Mouse (Mus musculus) embryonic facial prominence, embryonic 14.5 days (tissue): ENCODE results near the gene Wdr4. TPM values are rescaled to one million over a fixed set of nuclear protein-coding genes. Genes with fewer than 3 reads are reported as not detected.

Experiments
- ATAC-seq: fragments of 200-750 bp; cut with Nextera tagmentation; 2 replicates; pipeline ENCODE4 v1.8.0; 2017; ENCODE audit warnings: low read depth, moderate number of reproducible peaks, moderate TSS enrichment
- DNase-seq: peaks from one replicate; pipeline ENCODE4 v3.0.0-alpha.2; 2015; ENCODE audit warnings: low spot score
- H3K27ac ChIP-seq: fragments of 300-500 bp; sonication (generic); replicated peaks from 2 replicates; pipeline ENCODE4 v1.5.1; 2014; ENCODE audit warnings: low read depth, mild to moderate bottlenecking, low read length, moderate library complexity
- H3K27me3 ChIP-seq: fragments of 300-500 bp; sonication (generic); replicated peaks from 2 replicates; pipeline ENCODE4 v1.6.1; 2014; ENCODE audit warnings: low read length; ENCODE audit not compliant: control insufficient read depth, insufficient read depth
- H3K36me3 ChIP-seq: fragments of 300-500 bp; sonication (generic); 2 replicates; pipeline ENCODE4 v1.6.1; 2014; ENCODE audit warnings: low read length, mixed read lengths; ENCODE audit not compliant: control insufficient read depth, insufficient read depth
- H3K4me1 ChIP-seq: fragments of 300-500 bp; sonication (generic); 2 replicates; pipeline ENCODE4 v1.6.1; 2014; ENCODE audit warnings: antibody characterized with exemption, low read length; ENCODE audit not compliant: control insufficient read depth, insufficient read depth
- H3K4me2 ChIP-seq: fragments of 300-500 bp; sonication (generic); 2 replicates; pipeline ENCODE4 v1.6.1; 2014; ENCODE audit warnings: low read depth, mild to moderate bottlenecking, low read length, moderate library complexity, mixed read lengths
- H3K4me3 ChIP-seq: fragments of 300-500 bp; sonication (generic); 2 replicates; pipeline ENCODE4 v1.5.1; 2014; ENCODE audit warnings: low read depth, mild to moderate bottlenecking, low read length
- H3K9ac ChIP-seq: fragments of 300-500 bp; sonication (generic); 2 replicates; pipeline ENCODE4 v1.6.1; 2014; ENCODE audit warnings: low read depth, mild to moderate bottlenecking, low read length, moderate library complexity, mixed read lengths
- H3K9me3 ChIP-seq: fragments of 300-500 bp; sonication (generic); 2 replicates; pipeline ENCODE4 v1.6.1; 2016; ENCODE audit warnings: low read length; ENCODE audit not compliant: control insufficient read depth
- WGBS: fragments of 180-500 bp; shearing (Covaris S2); extraction: QIAGEN DNeasy Blood & Tissue Kit; methylation state at CpG from one replicate; pipeline ENCODE4 v1.1.7; 2014; 5-methylcytosine and 5-hydroxymethylcytosine counted together
- polyA plus RNA-seq: library from polyadenylated mRNA; unstranded; fragments of >200 nt; fragmentation: Nextera tagmentation; extraction: Ambion mirVana; gene quantifications from 2 replicates; pipeline ENCODE4 v1.2.1, GENCODE M21; 2014

The Wdr4 gene
- polyA plus RNA-seq, 1 experiment from 2014 or later = 29.3 TPM

DNA sequence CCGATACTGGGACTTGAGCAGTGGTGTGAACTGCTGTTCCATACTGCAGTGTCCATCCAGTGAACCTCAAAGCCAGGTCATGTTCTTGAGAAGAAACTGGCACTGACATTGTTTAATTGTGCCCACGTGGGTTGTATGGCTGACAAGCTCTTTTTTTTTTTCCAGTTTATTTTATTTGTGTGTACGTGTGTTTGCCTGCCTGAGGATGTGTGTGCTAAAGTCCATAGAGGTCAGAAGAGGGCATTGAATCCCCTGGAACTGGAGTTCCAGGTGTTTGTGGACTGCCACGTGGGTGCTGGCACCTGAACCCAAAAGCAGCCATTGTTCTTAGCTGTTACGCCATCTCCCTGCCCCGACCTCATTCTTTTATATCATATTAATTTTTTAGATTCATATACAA is 45.4 kb downstream of the Wdr4 start:
- H3K4me1 ChIP-seq = no peaks in the 10 kb centered on the region
- no peaks in the 10 kb centered on the region for H3K27me3 ChIP-seq
- no peak for DNase-seq
- H3K36me3 ChIP-seq = peaks cover 18% of the 10 kb centered on the region
- H3K9me3 ChIP-seq = no peaks in the 10 kb centered on the region
- H3K9ac ChIP-seq = no peak overlapping the region
- H3K4me3 ChIP-seq = no peak overlapping the region
- no peak for ATAC-seq
- WGBS = 81% methylated on average over 6 of the region's 6 CpGs
- H3K4me2 ChIP-seq = no peak overlapping the region
- H3K27ac ChIP-seq = no peak overlapping the region

DNA sequence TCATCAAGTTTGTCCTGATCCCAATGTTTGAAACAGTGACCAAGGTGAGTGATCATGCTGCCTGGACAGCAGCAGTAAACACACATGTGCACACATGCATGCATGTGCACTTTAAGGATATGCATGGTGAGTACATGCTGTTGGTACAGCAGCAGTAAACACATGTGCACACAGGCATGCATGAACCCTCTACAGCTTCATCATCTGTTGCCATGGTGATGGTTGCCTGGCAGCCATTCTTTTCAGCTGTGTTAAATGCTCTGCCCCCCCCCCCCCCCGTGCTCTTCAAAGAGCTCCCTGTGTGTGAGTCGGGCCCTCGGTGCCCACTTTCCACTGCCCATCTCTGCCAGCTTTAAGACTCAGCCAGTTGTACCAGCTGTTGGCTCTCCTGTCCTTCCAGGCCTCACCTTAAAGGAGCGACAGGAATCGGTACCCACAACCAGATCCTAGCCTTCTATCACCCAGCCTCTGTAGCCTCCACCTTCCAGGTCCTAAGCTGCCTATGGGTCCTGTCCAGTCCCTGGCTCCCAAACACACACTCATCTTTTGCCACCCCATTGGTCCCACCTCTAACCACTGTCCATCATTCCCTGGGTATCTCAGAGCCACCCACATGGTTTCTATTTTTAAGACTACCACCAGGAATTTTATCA is 48.9 kb downstream of the Wdr4 start:
- Histone ChIP-seq H3K4me3 (no peak overlapping the region), H3K9me3 (no peaks in the 10 kb centered on the region), H3K27me3 (no peaks in the 10 kb centered on the region), H3K36me3 (peaks cover 38% of the 10 kb centered on the region), H3K4me1 (no peaks in the 10 kb centered on the region), H3K27ac (no peak overlapping the region), H3K9ac (no peak overlapping the region), H3K4me2 (no peak overlapping the region)
- ATAC-seq (no peak), DNase-seq (no peak)
- 91% methylated on average over 4 of the region's 5 CpGs for WGBS

DNA sequence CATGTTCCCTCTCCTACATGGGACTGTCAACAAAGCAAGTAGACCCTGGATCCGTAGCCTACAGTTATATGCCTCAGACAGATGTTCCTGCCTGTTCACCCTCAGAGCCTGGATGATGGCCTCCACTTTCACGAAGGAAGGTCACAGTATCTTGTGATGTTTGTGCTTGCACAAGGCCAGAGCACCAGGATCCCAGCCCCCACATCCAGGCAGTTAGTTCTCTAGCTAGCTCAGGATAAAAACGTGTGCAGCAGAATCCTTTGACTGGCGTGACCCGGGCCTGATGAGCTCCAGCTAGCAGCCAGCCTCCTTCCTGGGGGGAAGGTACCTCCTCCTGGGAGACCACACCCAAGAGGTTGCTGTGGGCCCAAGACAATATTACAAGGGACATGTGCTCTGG is 51.3 kb downstream of the Wdr4 start:
- ATAC-seq (no peak), DNase-seq (no peak)
- H3K9me3 ChIP-seq = no peaks in the 10 kb centered on the region
- H3K4me1 ChIP-seq = no peaks in the 10 kb centered on the region
- H3K27me3 ChIP-seq = no peaks in the 10 kb centered on the region
- 57% methylated on average over 5 of the region's 5 CpGs for WGBS
- H3K4me2 ChIP-seq = no peak overlapping the region
- no peak overlapping the region for H3K27ac ChIP-seq
- no peak overlapping the region for H3K9ac ChIP-seq
- H3K4me3 ChIP-seq = no peak overlapping the region
- H3K36me3 ChIP-seq = peaks cover 46% of the 10 kb centered on the region

DNA sequence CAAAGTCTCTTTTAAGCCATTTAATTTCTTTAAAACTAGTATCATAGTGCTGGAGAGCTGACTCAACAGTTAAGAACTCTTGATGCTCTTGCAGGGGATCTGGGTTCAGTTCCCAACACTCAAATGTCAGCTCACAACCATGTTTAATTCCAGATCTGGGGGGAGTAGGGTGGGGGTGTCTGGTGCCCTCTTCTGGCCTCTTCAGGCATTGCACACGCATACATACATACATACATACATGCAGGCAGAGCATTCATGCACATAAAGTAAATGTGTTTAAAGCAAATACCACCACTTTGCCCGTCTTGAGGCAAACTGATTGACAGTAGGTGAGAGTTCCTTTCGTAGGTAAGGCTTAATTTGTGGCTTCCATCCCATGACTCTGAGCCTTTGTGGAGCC is 52.9 kb downstream of the Wdr4 start:
- H3K4me3 ChIP-seq = no peak overlapping the region
- whole genome bisulfite sequencing = 86% methylated on average over 3 of the region's 3 CpGs
- ATAC-seq (no peak), DNase-seq (no peak)
- H3K4me1 ChIP-seq = no peaks in the 10 kb centered on the region
- H3K9me3 ChIP-seq = no peaks in the 10 kb centered on the region
- H3K9ac ChIP-seq = no peak overlapping the region
- H3K4me2 ChIP-seq = no peak overlapping the region
- no peaks in the 10 kb centered on the region for H3K27me3 ChIP-seq
- H3K36me3 ChIP-seq = peaks cover 52% of the 10 kb centered on the region
- H3K27ac ChIP-seq = no peak overlapping the region

DNA sequence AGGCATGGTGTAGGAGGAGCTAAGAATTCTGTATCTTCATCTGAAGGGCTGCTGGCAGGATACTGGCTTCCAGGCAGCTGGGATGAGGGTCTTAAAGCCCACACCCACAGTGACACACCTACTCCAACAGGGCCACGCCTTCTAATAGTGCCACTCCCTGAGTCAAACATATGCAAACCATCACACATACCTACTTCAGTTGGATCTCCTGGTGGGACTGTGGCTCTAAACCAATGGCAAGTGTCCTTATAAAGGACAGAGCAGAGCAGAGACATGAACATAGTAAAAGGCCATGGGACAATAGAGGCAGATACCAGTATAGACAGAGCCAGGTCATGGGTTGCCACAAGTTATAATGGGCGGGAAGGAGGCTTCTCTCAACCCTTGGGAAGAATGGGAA is 57.3 kb downstream of the Wdr4 start:
- Histone ChIP-seq H3K9me3 (no peaks in the 10 kb centered on the region), H3K4me3 (no peak overlapping the region), H3K27me3 (no peaks in the 10 kb centered on the region), H3K4me2 (no peak overlapping the region), H3K4me1 (no peaks in the 10 kb centered on the region), H3K36me3 (peaks cover 42% of the 10 kb centered on the region), H3K27ac (no peak overlapping the region), H3K9ac (no peak overlapping the region)
- WGBS = 71% methylated on average over 2 of the region's 2 CpGs
- DNase-seq = no peak
- no peak for ATAC-seq

DNA sequence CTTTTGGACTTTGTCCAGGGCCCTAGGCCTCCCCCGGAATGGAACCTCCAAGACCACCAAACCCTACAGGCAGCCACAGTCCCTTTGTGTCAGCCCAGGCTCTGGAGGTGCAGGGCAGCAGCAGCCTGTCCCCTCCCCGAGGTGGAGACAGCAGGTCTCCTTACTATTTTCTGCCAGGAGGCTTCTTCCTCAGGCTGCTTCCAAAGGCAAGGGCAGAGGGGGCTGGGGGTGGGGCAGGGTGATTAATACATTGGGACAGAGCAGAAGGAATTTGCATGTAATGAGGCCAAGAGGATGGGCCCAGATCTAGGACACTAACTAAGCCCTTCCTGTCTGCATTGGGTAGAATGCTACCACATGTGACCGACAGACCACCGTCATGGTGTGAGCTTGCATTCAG is 59.4 kb downstream of the Wdr4 start:
- 74% methylated on average over 4 of the region's 4 CpGs for WGBS
- no peak overlapping the region for H3K9ac ChIP-seq
- DNase-seq (no peak), ATAC-seq (no peak; the same call in 1 of the 2 replicates)
- H3K27ac ChIP-seq = no peak overlapping the region
- no peaks in the 10 kb centered on the region for H3K9me3 ChIP-seq
- H3K27me3 ChIP-seq = no peaks in the 10 kb centered on the region
- H3K36me3 ChIP-seq = peaks cover 24% of the 10 kb centered on the region; the same call in 1 of the 2 replicates
- H3K4me3 ChIP-seq = no peak overlapping the region
- no peaks in the 10 kb centered on the region for H3K4me1 ChIP-seq
- no peak overlapping the region for H3K4me2 ChIP-seq

DNA sequence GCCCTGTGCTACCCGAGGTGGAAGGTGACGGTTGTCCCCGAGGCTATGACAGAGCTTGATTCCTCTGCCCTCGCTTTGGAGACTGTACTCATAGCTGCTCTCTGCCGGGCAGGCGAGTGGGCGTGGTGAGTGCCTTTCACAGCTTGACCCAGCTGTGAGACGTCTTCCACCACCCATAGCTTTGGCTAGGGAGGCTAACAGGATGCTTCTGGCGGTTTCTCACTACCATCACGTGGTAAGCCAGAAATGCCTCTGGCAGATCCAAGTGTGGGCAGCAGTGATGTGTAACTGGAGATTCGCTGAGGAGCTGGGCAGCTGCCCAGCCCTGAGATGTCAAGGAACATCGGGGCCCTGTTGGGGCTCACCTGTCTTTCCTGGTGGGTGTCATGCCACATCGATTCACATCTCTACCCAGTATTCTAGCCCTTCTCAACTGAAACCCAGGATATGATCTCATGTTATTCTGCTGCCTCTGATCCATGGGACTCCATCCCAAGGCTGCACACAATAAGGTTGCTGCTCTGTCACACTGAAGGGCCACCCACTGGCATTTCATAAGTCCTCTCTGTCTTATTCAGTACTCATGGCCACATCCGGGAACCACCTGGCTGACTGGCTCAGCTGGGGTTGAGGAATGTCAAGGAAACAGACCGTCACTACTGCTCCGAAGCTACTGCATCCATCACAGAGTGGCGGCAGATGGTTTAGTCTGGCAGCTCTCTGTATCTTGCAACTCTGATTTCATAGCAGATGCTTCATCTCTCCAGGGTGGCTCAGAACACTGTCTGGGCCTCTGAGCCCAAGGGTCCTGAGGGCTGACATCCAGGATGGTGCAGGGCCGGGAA is 62.8 kb downstream of the Wdr4 start:
- Histone ChIP-seq H3K4me2 (no peak overlapping the region), H3K9me3 (no peaks in the 10 kb centered on the region), H3K27me3 (no peaks in the 10 kb centered on the region), H3K36me3 (0 out of 2 replicates have a peak, but pooled peaks cover 11% of the 10 kb centered on the region), H3K9ac (no peak overlapping the region), H3K4me3 (no peak overlapping the region), H3K27ac (no peak overlapping the region), H3K4me1 (no peaks in the 10 kb centered on the region)
- peak; percentile 47 for DNase-seq
- WGBS = 61% methylated on average over 18 of the region's 18 CpGs
- ATAC-seq = no peak; the same call in 1 of the 2 replicates

DNA sequence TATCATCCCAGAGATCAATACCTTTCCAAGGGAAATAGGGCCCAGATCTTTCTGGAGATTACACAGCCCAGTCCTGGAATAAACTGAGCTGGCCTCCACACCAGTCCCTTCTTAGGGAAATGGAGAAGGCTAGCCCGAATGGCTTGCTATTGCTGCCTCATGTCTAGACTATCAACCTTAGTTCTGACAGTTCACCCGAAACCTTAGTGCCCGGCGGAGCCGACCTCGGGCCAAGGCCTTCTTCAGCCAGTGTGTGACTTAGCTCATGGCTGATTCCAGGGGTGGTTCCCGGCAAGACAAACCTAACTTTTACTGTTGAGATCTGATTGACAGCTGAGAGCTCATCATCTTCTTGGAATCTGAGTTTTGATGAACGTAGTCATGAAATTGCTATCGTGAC is 65.7 kb downstream of the Wdr4 start:
- 83% methylated on average over 9 of the region's 9 CpGs for WGBS
- Histone ChIP-seq H3K4me3 (no peak overlapping the region), H3K9ac (no peak overlapping the region), H3K27me3 (no peaks in the 10 kb centered on the region), H3K36me3 (0 out of 2 replicates have a peak, but pooled peaks cover 3% of the 10 kb centered on the region), H3K9me3 (no peaks in the 10 kb centered on the region), H3K4me2 (no peak overlapping the region), H3K4me1 (peaks cover 5% of the 10 kb centered on the region; the same call in 1 of the 2 replicates), H3K27ac (no peak overlapping the region)
- ATAC-seq = no peak
- DNase-seq = no peak
